8 mouse cellular contexts compared by ENCODE assay signal in genomic region chr17:27331630-27332029, GRCm38 (mm10).
"Had no signal": no experiment of that assay in that cellular context is flagged by ENCODE, and none has a peak within 500 bp of the region (broad histone marks: within the 10 kb centered on the region; RNA-seq: fewer than 3 reads in every experiment).

No protein-coding gene starts in this region.

- DNase-seq: gastrocnemius, adult 2 months; gastrocnemius, postnatal 10 days; gastrocnemius, postnatal 25 days; heart, adult 2 months; heart, postnatal 14 days; heart, postnatal 4 days; liver; liver, embryonic 13.5 days had no signal
